9 mouse cellular contexts compared by ENCODE assay signal in the genomic region with DNA sequence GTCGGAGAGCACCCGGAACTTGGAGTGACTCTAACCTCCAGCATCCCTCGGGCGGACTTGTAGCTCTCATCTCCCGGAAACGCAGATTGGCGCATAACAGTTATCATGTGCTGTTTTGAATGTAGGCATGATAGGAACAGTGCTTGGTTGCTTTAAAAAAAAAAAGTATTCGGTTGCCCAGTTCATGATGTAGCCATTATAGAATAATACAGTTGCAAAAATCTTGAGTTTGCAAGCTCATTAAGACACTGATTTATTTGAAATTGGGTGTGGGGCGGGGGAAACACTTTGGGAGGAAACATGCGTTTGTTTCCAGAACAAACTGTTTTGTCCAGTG. TPM values are rescaled to one million over a fixed set of nuclear protein-coding genes. Genes with fewer than 3 reads are reported as not detected.
DNase-seq lines count a peak whose midpoint lies in the region; ATAC-seq lines count a peak whose summit lies in the region.
"Had no signal": no experiment of that assay in that cellular context is flagged by ENCODE, and none has a peak within 500 bp of the region (broad histone marks: within the 10 kb centered on the region; RNA-seq: fewer than 3 reads in every experiment).

No protein-coding gene starts in this region.

- no peak for ATAC-seq in megakaryocyte, adult 5-6 weeks (ENCODE audit: poor library complexity, severe bottlenecking)
- ATAC-seq in forebrain, embryonic 11.5 days (replicated peaks; ENCODE audit: low FRiP score): no peak
- no peak for ATAC-seq in limb, embryonic 13.5 days (ENCODE audit: low FRiP score, low read depth)

- peak overlapping the region; percentile 58 for H3K4me2 ChIP-seq in forebrain, embryonic 11.5 days (ENCODE audit: low read depth, low read length, severe bottlenecking)
- H3K4me2 ChIP-seq in limb, embryonic 13.5 days (replicated peaks): peak overlapping the region; percentile 74

- peaks cover 44% of the 10 kb centered on the region for H3K4me1 ChIP-seq in megakaryocyte, embryonic 14.5 days
- no peaks in the 10 kb centered on the region for H3K4me1 ChIP-seq in forebrain, embryonic 11.5 days (replicated peaks; ENCODE audit: control insufficient read depth, insufficient read depth, low read length)
- 0 out of 2 replicates have a peak, but pooled peaks cover 2% of the 10 kb centered on the region for H3K4me1 ChIP-seq in limb, embryonic 13.5 days

- peaks cover 6% of the 10 kb centered on the region for H3K27me3 ChIP-seq in megakaryocyte, embryonic 14.5 days (replicated peaks)
- peaks cover 3% of the 10 kb centered on the region; the same call in 1 of the 2 replicates for H3K27me3 ChIP-seq in forebrain, embryonic 11.5 days (ENCODE audit: control insufficient read depth, insufficient read depth, low read length)
- H3K27me3 ChIP-seq in limb, embryonic 13.5 days: peaks cover 15% of the 10 kb centered on the region
- H3K27me3 ChIP-seq in splenic B cell, adult 2 months (ENCODE audit: control insufficient read depth, insufficient read depth, low read length, poor library complexity, severe bottlenecking): no peaks in the 10 kb centered on the region

- peaks cover 4% of the 10 kb centered on the region; the same call in 1 of the 2 replicates for H3K9me3 ChIP-seq in megakaryocyte, embryonic 14.5 days
- H3K9me3 ChIP-seq in forebrain, embryonic 11.5 days (ENCODE audit: control insufficient read depth, low read length): no peaks in the 10 kb centered on the region
- H3K9me3 ChIP-seq in limb, embryonic 13.5 days: 0 out of 2 replicates have a peak, but pooled peaks cover 4% of the 10 kb centered on the region

- 11% methylated on average over 10 of the region's 10 CpGs for WGBS in forebrain, embryonic 11.5 days
- 11% methylated on average over 10 of the region's 10 CpGs for whole genome bisulfite sequencing in limb, embryonic 13.5 days

- no peak overlapping the region for H3K27ac ChIP-seq in forebrain, embryonic 11.5 days (ENCODE audit: low read depth, low read length)
- no peak overlapping the region for H3K27ac ChIP-seq in limb, embryonic 13.5 days

- DNase-seq in forebrain, embryonic 11.5 days (ENCODE audit: low spot score): no peak
- peak; percentile 74 for DNase-seq in splenic B cell, adult 2 months (ENCODE audit: low read depth, low spot score)
- no peak for DNase-seq in left cerebral cortex, postnatal 25 days (ENCODE audit: low spot score in 2 of 2)
- DNase-seq in thymus, postnatal 36 days: no peak
- DNase-seq in left cerebral cortex, postnatal 14 days (ENCODE audit: low spot score in 2 of 2): no peak

- peak overlapping the region; percentile 54 for H3K9ac ChIP-seq in forebrain, embryonic 11.5 days (ENCODE audit: low read length)
- H3K9ac ChIP-seq in limb, embryonic 13.5 days: peak overlapping the region; percentile 70

- intact Hi-C loops in left cerebral cortex, postnatal 25 days (cut with DNase I): loop anchor here (10.0 kb wide), 1 partner anchor 213 kb away; a partner anchor contains a TSS
- intact Hi-C loops in left cerebral cortex, postnatal 14 days (cut with DNase I): no loop called here

- peaks cover 2% of the 10 kb centered on the region for H3K36me3 ChIP-seq in megakaryocyte, embryonic 14.5 days (replicated peaks; ENCODE audit: low read length)
- no peaks in the 10 kb centered on the region for H3K36me3 ChIP-seq in forebrain, embryonic 11.5 days (ENCODE audit: control insufficient read depth, insufficient read depth, low read length)
- H3K36me3 ChIP-seq in limb, embryonic 13.5 days: no peaks in the 10 kb centered on the region
- H3K36me3 ChIP-seq in splenic B cell, adult 2 months (ENCODE audit: control insufficient read depth, insufficient read depth, low read length, poor library complexity, severe bottlenecking): no peaks in the 10 kb centered on the region; the same call in 1 of the 2 replicates

- peak overlapping the region; percentile 98 for H3K4me3 ChIP-seq in megakaryocyte, embryonic 14.5 days (replicated peaks)
- H3K4me3 ChIP-seq in forebrain, embryonic 11.5 days (ENCODE audit: low read depth, low read length): peak overlapping the region; percentile 76
- peak overlapping the region; percentile 78 for H3K4me3 ChIP-seq in limb, embryonic 13.5 days

RNA-seq across cellular contexts. Expression of a gene that starts 0.7 kb away (rescaled TPM):
- 7.5 and 32.5 TPM in 2 replicates for polyA plus RNA-seq in megakaryocyte, embryonic 14.5 days (2012; ENCODE audit: insufficient read depth, low replicate concordance)
- total RNA-seq in megakaryocyte, adult 5-6 weeks (2015): 39.3 and 41.4 TPM in 2 replicates
- total RNA-seq in megakaryocyte, adult 5-6 weeks (2017): 18.1 and 22.8 TPM in 2 replicates
- 14.0 and 17.4 TPM in 2 replicates for polyA plus RNA-seq in forebrain, embryonic 11.5 days (2014; fragmentation: Nextera tagmentation; extraction: Ambion mirVana)
- 21.7 and 22.2 TPM in 2 replicates for polyA plus RNA-seq in limb, embryonic 13.5 days (2015; fragmentation: Nextera tagmentation; extraction: Ambion mirVana)
- 10 to 100 TPM; 20.7 to 24.9 TPM for total RNA-seq in left cerebral cortex, postnatal 25 days (2021)
- total RNA-seq in left cerebral cortex, postnatal 14 days (2021): 10 to 100 TPM; 17.2 TPM

RNA-seq across cellular contexts. Expression of a gene that starts 40.0 kb away (rescaled TPM):
- polyA plus RNA-seq in megakaryocyte, embryonic 14.5 days (2012; ENCODE audit: insufficient read depth, low replicate concordance): not detected in 2 replicates
- total RNA-seq in megakaryocyte, adult 5-6 weeks (2015): not detected in 2 replicates
- not detected in 2 replicates for total RNA-seq in megakaryocyte, adult 5-6 weeks (2017)
- polyA plus RNA-seq in forebrain, embryonic 11.5 days (2014; fragmentation: Nextera tagmentation; extraction: Ambion mirVana): 0.19 TPM in 1 of 2 replicates, not detected in the other
- polyA plus RNA-seq in limb, embryonic 13.5 days (2015; fragmentation: Nextera tagmentation; extraction: Ambion mirVana): not detected in 2 replicates
- total RNA-seq in left cerebral cortex, postnatal 25 days (2021): not detected
- not detected for total RNA-seq in left cerebral cortex, postnatal 14 days (2021)
- total RNA-seq: layer of hippocampus, postnatal 14 days had no signal
